Mouse (Mus musculus): ENCODE measurements around the gene Rhot1. TPM values are rescaled to one million over a fixed set of nuclear protein-coding genes. Genes with fewer than 3 reads are reported as not detected.

Rhot1 gene
- polyA plus RNA-seq, 1 experiment from 2014 or later, result 51.1 TPM

DNA sequence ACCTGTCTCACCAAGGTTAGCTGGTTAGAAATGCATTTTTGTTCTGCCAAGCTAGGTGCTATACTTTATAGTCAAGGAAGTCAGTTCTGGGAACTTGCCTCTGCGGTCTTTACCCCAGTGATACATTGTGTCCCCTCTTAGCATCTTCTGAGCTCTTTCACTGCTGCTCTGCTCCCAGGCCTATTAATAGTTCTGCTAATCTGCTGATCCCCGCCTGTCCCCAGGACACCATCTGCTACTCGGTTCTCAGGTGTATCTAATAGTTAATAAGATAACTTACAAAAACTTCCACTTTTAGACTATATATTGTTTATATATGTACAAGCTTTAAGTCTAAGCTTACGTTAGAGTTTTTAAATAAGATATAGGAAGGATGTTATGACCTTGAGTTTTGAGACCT is 29.5 kb downstream of the Rhot1 start:
- no peak overlapping the region for H3K9ac ChIP-seq (ENCODE audit: low read length)
- no peaks in the 10 kb centered on the region for H3K4me1 ChIP-seq (replicated peaks; ENCODE audit: control insufficient read depth, insufficient read depth, low read length)
- no peak overlapping the region for H3K27ac ChIP-seq (ENCODE audit: low read depth)
- ATAC-seq (replicated peaks; ENCODE audit: low FRiP score, low TSS enrichment, low read depth) (no peak), DNase-seq (ENCODE audit: low spot score) (no peak)
- no peak overlapping the region for H3K4me3 ChIP-seq (ENCODE audit: low read depth, low read length)
- H3K9me3 ChIP-seq (ENCODE audit: control insufficient read depth, low read length), result no peaks in the 10 kb centered on the region
- 86% methylated on average over 4 of the region's 4 CpGs for WGBS
- peaks cover 43% of the 10 kb centered on the region for H3K36me3 ChIP-seq (ENCODE audit: control insufficient read depth, insufficient read depth, low read length)
- no peaks in the 10 kb centered on the region for H3K27me3 ChIP-seq (replicated peaks; ENCODE audit: control insufficient read depth, insufficient read depth, low read length)
- no peak overlapping the region for H3K4me2 ChIP-seq (ENCODE audit: low read length)

DNA sequence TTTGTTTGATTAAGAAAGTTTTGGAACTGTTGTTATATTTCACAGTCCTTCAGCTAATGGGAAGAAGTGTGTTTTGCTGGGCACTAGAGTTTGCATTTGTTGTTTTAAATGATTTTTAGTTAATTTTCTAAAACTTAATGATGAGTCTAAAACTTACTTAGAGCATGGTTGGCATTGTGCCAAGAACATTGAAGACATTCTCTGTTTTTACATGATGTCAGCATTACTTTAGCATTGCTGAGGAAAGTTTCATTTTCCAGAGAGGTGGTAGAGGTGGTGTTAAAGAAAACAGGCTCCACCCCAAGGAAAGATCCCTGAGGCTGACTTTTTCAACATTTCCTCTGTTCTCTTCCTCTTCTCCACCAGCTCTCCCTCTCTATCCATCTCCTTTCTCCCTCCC is 38.2 kb downstream of the Rhot1 start:
- Histone ChIP-seq H3K27ac (ENCODE audit: low read depth) (no peak overlapping the region), H3K4me2 (ENCODE audit: low read length) (no peak overlapping the region), H3K9me3 (ENCODE audit: control insufficient read depth, low read length) (no peaks in the 10 kb centered on the region), H3K9ac (ENCODE audit: low read length) (no peak overlapping the region), H3K36me3 (ENCODE audit: control insufficient read depth, insufficient read depth, low read length) (peaks cover 89% of the 10 kb centered on the region), H3K4me3 (ENCODE audit: low read depth, low read length) (no peak overlapping the region), H3K4me1 (replicated peaks; ENCODE audit: control insufficient read depth, insufficient read depth, low read length) (no peaks in the 10 kb centered on the region), H3K27me3 (replicated peaks; ENCODE audit: control insufficient read depth, insufficient read depth, low read length) (no peaks in the 10 kb centered on the region)
- ATAC-seq (replicated peaks; ENCODE audit: low FRiP score, low TSS enrichment, low read depth) (no peak), DNase-seq (ENCODE audit: low spot score) (no peak)

DNA sequence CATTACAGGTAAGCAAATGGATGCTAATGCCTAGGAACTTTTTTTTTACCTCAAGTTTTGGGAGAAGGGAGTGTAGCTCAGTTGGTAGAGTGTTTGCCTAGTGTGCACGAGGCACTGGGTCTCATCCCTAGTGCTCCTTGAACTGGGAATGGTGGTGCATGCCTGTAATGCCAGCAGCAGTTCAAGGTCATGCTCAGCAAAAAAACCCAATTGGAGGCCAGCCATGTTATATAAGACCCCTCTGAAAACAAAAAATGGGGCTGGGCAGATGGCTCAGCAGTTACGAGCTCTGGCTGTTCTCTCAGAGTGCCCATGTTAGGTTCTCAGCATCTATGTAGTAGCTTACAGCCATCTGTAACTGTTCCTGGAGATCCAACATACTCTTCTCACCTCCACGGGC is 39.7 kb downstream of the Rhot1 start:
- Histone ChIP-seq H3K4me3 (ENCODE audit: low read depth, low read length) (no peak overlapping the region), H3K36me3 (ENCODE audit: control insufficient read depth, insufficient read depth, low read length) (peaks cover 84% of the 10 kb centered on the region), H3K4me2 (ENCODE audit: low read length) (no peak overlapping the region), H3K27ac (ENCODE audit: low read depth) (no peak overlapping the region), H3K9ac (ENCODE audit: low read length) (no peak overlapping the region), H3K27me3 (replicated peaks; ENCODE audit: control insufficient read depth, insufficient read depth, low read length) (no peaks in the 10 kb centered on the region), H3K9me3 (ENCODE audit: control insufficient read depth, low read length) (no peaks in the 10 kb centered on the region), H3K4me1 (replicated peaks; ENCODE audit: control insufficient read depth, insufficient read depth, low read length) (no peaks in the 10 kb centered on the region)
- DNase-seq (ENCODE audit: low spot score), result no peak
- ATAC-seq (replicated peaks; ENCODE audit: low FRiP score, low TSS enrichment, low read depth), result no peak
- 94% methylated on average over 3 of the region's 3 CpGs for WGBS

DNA sequence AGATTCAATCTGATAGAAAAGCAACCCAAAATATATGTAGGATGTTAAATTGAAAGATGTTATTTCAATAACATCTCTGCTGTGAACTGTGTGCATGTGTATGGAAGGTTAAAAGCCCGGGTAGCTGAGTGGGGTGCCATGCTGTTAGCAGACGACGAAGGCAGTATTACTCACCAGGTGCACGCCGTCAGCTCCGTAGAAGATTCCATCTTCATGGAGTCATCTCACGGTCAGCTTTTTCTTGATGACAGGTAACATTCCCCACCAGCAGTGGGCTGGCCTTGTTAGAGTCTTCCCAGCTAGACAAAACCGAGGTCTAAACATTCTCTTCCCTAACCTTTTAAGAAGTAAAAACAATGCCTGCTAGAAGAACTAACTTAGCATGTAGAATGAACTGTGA is 55.3 kb downstream of the Rhot1 start:
- H3K9me3 ChIP-seq (ENCODE audit: control insufficient read depth, low read length), result no peaks in the 10 kb centered on the region
- H3K36me3 ChIP-seq (ENCODE audit: control insufficient read depth, insufficient read depth, low read length), result peaks cover 50% of the 10 kb centered on the region
- H3K4me1 ChIP-seq (replicated peaks; ENCODE audit: control insufficient read depth, insufficient read depth, low read length), result no peaks in the 10 kb centered on the region
- no peak overlapping the region for H3K9ac ChIP-seq (ENCODE audit: low read length)
- no peak overlapping the region for H3K4me3 ChIP-seq (ENCODE audit: low read depth, low read length)
- H3K4me2 ChIP-seq (ENCODE audit: low read length), result no peak overlapping the region
- DNase-seq (ENCODE audit: low spot score) (no peak), ATAC-seq (replicated peaks; ENCODE audit: low FRiP score, low TSS enrichment, low read depth) (no peak)
- 87% methylated on average over 8 of the region's 8 CpGs for WGBS
- H3K27me3 ChIP-seq (replicated peaks; ENCODE audit: control insufficient read depth, insufficient read depth, low read length), result no peaks in the 10 kb centered on the region
- no peak overlapping the region for H3K27ac ChIP-seq (ENCODE audit: low read depth)

DNA sequence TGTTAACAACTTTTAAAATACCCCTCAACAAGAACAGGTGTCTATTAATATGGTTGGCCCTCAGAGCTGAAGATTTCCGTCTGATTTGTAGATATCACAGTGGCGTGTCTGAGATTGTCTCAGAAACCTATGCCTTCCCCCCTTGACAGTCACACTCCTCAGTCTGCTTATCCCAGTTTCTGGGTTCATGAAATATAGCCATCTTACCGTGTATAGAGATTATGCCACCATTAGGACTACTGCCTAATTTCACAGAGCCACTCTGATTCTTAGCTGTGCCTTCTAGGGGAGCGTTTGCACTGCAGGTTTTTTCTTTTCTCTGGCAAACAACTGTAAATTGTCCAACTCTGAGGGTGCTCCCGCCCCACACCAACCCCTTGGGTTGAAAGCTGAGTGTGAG is 62.3 kb downstream of the Rhot1 start:
- H3K27me3 ChIP-seq (replicated peaks; ENCODE audit: control insufficient read depth, insufficient read depth, low read length), result no peaks in the 10 kb centered on the region
- H3K4me2 ChIP-seq (ENCODE audit: low read length), result no peak overlapping the region
- 78% methylated on average over 5 of the region's 5 CpGs for WGBS
- no peaks in the 10 kb centered on the region; the same call in 1 of the 2 replicates for H3K9me3 ChIP-seq (ENCODE audit: control insufficient read depth, low read length)
- H3K4me3 ChIP-seq (ENCODE audit: low read depth, low read length), result no peak overlapping the region
- H3K36me3 ChIP-seq (ENCODE audit: control insufficient read depth, insufficient read depth, low read length), result peaks cover 9% of the 10 kb centered on the region; the same call in 1 of the 2 replicates
- DNase-seq (ENCODE audit: low spot score) (no peak), ATAC-seq (replicated peaks; ENCODE audit: low FRiP score, low TSS enrichment, low read depth) (no peak)
- no peak overlapping the region for H3K9ac ChIP-seq (ENCODE audit: low read length)
- no peaks in the 10 kb centered on the region for H3K4me1 ChIP-seq (replicated peaks; ENCODE audit: control insufficient read depth, insufficient read depth, low read length)
- H3K27ac ChIP-seq (ENCODE audit: low read depth), result no peak overlapping the region

DNA sequence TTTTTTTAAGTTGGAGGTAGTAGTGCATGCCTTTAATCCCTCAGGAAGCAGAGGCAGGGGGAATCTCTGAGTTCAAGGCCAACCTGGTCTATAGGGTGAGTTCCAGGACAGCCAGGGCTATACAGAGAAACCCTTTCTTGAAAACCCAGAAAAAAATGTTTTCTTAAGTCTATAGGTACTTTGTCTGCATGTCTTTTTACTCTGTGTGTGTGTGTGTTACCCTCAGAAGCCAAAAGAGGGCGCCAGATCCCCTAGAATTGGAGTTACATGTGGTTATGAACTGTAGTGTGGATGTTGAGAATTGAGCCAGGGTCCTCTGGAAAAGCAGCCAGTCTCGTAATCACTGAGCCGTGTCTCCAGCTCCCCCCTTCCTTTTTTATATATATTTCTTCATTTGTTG is 66.2 kb downstream of the Rhot1 start:
- no peaks in the 10 kb centered on the region; the same call in 1 of the 2 replicates for H3K9me3 ChIP-seq (ENCODE audit: control insufficient read depth, low read length)
- WGBS, result 56% methylated on average over 3 of the region's 3 CpGs
- no peak for ATAC-seq (replicated peaks; ENCODE audit: low FRiP score, low TSS enrichment, low read depth)
- no peak overlapping the region for H3K4me3 ChIP-seq (ENCODE audit: low read depth, low read length)
- no peak overlapping the region for H3K9ac ChIP-seq (ENCODE audit: low read length)
- H3K27ac ChIP-seq (ENCODE audit: low read depth), result no peak overlapping the region
- no peak for DNase-seq (ENCODE audit: low spot score)
- H3K4me1 ChIP-seq (replicated peaks; ENCODE audit: control insufficient read depth, insufficient read depth, low read length), result no peaks in the 10 kb centered on the region
- no peak overlapping the region for H3K4me2 ChIP-seq (ENCODE audit: low read length)
- H3K27me3 ChIP-seq (replicated peaks; ENCODE audit: control insufficient read depth, insufficient read depth, low read length), result no peaks in the 10 kb centered on the region
- no peaks in the 10 kb centered on the region for H3K36me3 ChIP-seq (ENCODE audit: control insufficient read depth, insufficient read depth, low read length)

DNA sequence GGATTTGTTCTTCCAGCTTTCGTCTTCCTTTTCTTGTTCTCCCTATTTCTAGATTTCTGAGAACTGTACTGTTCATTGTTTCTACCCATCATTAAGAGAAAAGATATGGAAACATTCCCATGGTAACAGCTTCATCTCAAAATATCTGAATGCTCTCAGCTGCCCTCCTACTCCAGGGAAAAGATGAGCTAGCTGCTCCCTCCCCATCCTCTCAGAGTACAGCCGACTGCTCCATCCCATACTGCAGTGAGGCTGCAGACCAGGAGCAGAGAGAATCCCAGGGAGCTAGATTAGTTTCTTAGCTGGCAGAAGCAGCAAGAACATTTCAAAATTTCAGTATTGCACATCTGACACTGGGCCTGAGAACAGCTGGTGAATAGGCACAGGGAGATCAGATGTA is 69.2 kb downstream of the Rhot1 start:
- H3K36me3 ChIP-seq (ENCODE audit: control insufficient read depth, insufficient read depth, low read length), result no peaks in the 10 kb centered on the region
- H3K4me3 ChIP-seq (ENCODE audit: low read depth, low read length), result no peak overlapping the region
- H3K27me3 ChIP-seq (replicated peaks; ENCODE audit: control insufficient read depth, insufficient read depth, low read length), result no peaks in the 10 kb centered on the region
- DNase-seq (ENCODE audit: low spot score) (no peak), ATAC-seq (replicated peaks; ENCODE audit: low FRiP score, low TSS enrichment, low read depth) (no peak)
- H3K27ac ChIP-seq (ENCODE audit: low read depth), result no peak overlapping the region
- 67% methylated on average over 2 of the region's 2 CpGs for WGBS
- H3K9me3 ChIP-seq (ENCODE audit: control insufficient read depth, low read length), result no peaks in the 10 kb centered on the region; the same call in 1 of the 2 replicates
- no peak overlapping the region for H3K4me2 ChIP-seq (ENCODE audit: low read length)
- no peak overlapping the region for H3K9ac ChIP-seq (ENCODE audit: low read length)
- H3K4me1 ChIP-seq (replicated peaks; ENCODE audit: control insufficient read depth, insufficient read depth, low read length), result no peaks in the 10 kb centered on the region

DNA sequence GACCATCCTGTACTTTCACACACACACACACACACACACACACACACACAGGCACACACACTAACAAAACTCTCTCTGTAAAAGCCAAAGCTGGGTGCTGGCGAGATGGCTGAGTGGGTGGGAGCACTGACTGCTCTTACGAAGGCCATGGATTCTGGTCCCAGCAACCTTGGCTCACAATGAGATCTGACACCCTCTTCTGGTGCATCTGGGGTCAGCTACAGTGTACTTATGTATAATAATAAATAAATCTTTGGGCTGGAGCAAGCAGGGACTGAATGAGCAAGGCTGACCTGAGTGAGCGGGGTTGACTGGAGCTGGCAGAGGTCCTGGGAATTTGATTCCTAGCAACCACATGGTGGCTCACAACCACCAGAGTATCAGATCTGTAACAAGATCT is 75.0 kb downstream of the Rhot1 start:
- whole genome bisulfite sequencing, result 74% methylated on average over 3 of the region's 3 CpGs
- no peak for DNase-seq (ENCODE audit: low spot score)

DNA sequence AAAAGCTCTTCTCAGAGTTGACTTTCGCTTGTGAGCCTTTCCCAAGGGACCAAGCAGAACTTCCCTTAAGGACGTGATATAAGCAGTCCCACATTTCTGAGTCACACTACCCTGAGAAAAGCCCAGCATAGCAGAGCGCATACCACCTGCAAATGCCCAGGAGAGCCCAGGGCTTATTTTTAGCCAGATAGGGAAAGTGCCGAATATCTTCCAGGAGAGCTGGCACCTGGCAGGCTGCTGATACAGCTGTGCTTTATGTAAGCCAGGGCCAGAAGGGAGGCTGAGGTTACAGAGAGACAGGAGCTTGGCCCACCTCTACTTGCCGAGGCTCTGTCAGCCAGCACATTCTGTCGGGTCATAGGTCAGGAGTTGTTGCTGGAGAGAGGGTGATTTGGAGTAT is 75.8 kb downstream of the Rhot1 start:
- ATAC-seq (replicated peaks; ENCODE audit: low FRiP score, low TSS enrichment, low read depth) (no peak), DNase-seq (ENCODE audit: low spot score) (no peak)
- WGBS, result 42% methylated on average over 6 of the region's 6 CpGs
- no peak overlapping the region for H3K4me3 ChIP-seq (ENCODE audit: low read depth, low read length)
- H3K27ac ChIP-seq (ENCODE audit: low read depth), result no peak overlapping the region
- H3K27me3 ChIP-seq (replicated peaks; ENCODE audit: control insufficient read depth, insufficient read depth, low read length), result no peaks in the 10 kb centered on the region
- H3K9ac ChIP-seq (ENCODE audit: low read length), result no peak overlapping the region
- no peaks in the 10 kb centered on the region for H3K9me3 ChIP-seq (ENCODE audit: control insufficient read depth, low read length)
- H3K4me1 ChIP-seq (replicated peaks; ENCODE audit: control insufficient read depth, insufficient read depth, low read length), result peaks cover 5% of the 10 kb centered on the region; the same call in 1 of the 2 replicates
- no peak overlapping the region for H3K4me2 ChIP-seq (ENCODE audit: low read length)
- no peaks in the 10 kb centered on the region for H3K36me3 ChIP-seq (ENCODE audit: control insufficient read depth, insufficient read depth, low read length)

More for the DNA sequence above, 75.0 kb downstream of the Rhot1 start:
- no peaks in the 10 kb centered on the region for H3K36me3 ChIP-seq (ENCODE audit: control insufficient read depth, insufficient read depth, low read length)
- no peaks in the 10 kb centered on the region for H3K27me3 ChIP-seq (replicated peaks; ENCODE audit: control insufficient read depth, insufficient read depth, low read length)
- H3K9ac ChIP-seq (ENCODE audit: low read length), result no peak overlapping the region
- H3K4me1 ChIP-seq (replicated peaks; ENCODE audit: control insufficient read depth, insufficient read depth, low read length), result no peaks in the 10 kb centered on the region
- H3K9me3 ChIP-seq (ENCODE audit: control insufficient read depth, low read length), result no peaks in the 10 kb centered on the region
- H3K4me2 ChIP-seq (ENCODE audit: low read length), result no peak overlapping the region
- no peak overlapping the region for H3K4me3 ChIP-seq (ENCODE audit: low read depth, low read length)
- ATAC-seq (replicated peaks; ENCODE audit: low FRiP score, low TSS enrichment, low read depth), result no peak
- no peak overlapping the region for H3K27ac ChIP-seq (ENCODE audit: low read depth)
